Mouse (Mus musculus) gastrocnemius, postnatal 14 days (tissue): ENCODE data around the gene Isyna1. TPM values are rescaled to one million over a fixed set of nuclear protein-coding genes. Genes with fewer than 3 reads are reported as not detected.

ENCODE experiments used
- DNase-seq: peaks from one replicate; pipeline ENCODE4 v3.0.0; 2021; ENCODE audit warnings: mixed read lengths
- intact Hi-C: fragments of 180-260 bp; cut with DNase I; formaldehyde crosslinking; loops from one replicate; pipeline ENCODE4 v1.15.1; 2025; ENCODE audit warnings: low total_unique reads
- total RNA-seq, 2 experiments: library from RNA; stranded (reverse); gene quantifications; 2 replicates each; pipeline ENCODE4 v1.2.3; 2021

The Isyna1 gene
- total RNA-seq, 2 experiments from 2014 or later, result 18.7 to 24.7 TPM

DNA sequence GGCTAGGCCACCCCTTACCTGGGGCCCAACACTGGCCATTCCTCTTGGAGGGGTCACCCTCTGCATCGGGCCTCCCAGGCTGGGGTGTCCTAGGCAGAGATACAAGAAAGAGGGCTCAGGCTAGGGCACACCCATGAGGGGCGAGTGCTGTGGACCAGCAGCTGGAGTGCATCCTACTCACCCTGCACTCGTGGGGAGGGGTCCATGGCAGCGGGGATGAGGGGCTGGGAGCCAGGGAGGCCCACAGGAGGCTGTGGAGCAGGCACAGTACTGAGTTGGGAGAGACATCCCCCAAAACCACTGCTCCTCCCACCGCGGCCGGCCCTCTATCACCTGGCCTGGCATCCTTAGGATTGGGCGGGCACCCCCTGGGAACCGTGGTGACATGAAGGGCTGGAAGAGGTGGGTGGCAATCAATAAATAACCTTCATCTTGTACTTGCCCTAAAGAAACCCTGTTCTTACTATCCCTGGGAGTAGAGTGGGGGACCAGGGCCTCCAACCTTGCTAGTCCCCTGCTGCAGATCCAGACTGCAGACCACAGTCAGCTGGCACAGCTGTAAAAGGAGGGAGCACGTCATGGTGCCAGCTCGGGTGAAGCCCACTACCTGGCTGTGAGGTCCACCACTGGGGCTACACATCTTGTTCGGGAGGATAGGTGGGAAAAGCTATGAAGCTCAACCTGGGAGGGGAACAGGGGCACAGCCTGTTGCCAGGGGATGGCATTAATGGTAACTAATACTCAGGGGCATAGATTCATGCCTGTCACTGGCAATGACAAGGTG is 5.5 kb downstream of the Isyna1 start:
- intact Hi-C loops, result no loop called here
- DNase-seq, result no peak

DNA sequence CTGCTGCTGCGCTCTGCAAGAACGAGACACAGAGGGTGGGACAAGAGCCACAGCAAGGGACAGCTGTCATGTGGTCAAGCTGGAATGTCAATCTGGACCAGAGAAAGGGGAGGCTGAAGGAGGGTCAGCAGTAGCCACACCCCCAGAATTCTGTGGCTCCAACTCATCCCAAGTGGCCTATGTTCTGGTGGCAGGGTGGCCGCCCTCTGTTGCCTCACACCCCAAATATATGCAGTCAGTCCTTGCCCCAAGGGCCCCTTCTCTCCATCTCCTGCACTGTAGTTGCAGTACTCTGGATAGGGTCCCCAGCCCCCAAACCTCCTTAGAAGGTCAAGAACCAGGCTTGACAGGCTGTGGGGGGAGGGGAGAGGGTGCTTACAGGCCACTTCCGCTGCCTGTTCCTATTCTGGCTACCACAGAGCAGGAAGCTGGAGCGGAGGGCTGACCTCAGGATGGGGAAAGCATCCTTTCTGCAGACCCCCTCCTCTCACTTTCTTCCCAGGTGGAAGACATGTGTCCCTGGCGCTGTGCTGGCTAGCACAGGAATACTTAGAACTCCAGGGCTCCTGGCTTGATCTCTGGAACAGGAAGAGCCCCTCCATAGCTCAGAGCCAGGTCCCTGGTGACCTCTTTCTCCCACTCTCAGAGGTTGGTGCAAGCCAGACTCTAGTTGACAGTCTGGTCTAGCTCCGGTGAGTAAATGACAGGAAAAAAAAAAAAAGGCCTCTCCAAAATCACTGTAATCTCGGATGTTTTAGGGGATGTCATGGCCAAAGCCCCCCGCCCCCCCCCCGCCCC is 6.5 kb downstream of the Isyna1 start:
- DNase-seq, result no peak
- intact Hi-C loops, result no loop called here

DNA sequence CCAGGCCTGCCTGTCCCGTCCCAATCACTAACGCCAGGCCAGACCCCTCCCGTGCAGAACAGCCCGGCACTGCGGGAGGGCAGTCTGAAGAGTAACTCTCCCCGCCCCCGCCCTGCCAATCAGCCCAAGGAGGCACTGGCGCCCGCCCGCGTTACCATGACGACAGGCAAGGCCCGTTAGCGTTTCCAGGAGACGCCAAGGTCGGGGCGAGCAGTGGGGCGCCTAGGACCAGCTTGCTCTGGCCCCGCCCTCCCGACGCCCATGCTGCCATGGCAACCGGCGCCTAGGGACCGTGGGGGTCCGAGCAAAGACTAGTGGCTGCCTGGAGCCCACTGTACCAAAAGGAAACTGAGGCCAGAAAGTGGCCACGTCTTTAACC is 7.1 kb downstream of the Isyna1 start:
- DNase-seq, result peak; percentile 79
- intact Hi-C loops, result no loop called here

GRCm38 (mm10) chr8:70602139-70602811 is 8.1 kb downstream of the Isyna1 start:
- no peak for DNase-seq
- intact Hi-C loops, result no loop called here

DNA sequence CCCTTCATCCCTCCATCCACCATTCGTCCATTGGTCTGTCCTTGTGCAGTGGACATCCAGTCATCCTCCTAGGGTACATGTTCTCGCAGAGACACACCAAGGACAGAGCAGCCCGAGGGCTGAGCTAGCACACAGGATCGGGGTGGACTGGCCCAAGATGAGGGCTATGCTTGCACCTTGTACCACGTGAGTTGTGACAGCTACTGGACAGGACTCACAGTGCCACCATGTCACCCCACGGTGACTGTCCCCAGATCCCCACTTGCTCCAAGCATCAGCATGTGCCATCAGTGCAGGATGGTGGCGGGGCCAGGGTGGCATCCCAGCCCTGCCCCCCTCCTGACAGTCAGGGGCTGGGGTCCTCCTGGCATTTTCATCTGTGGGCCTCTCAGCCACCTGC is 10.4 kb downstream of the Isyna1 start:
- DNase-seq, result no peak

GRCm38 (mm10) chr8:70605871-70606779 is 12.0 kb downstream of the Isyna1 start:
- no peak for DNase-seq
- intact Hi-C loops, result no loop called here

More for the DNA sequence above, 10.4 kb downstream of the Isyna1 start:
- intact Hi-C loops, result no loop called here

DNA sequence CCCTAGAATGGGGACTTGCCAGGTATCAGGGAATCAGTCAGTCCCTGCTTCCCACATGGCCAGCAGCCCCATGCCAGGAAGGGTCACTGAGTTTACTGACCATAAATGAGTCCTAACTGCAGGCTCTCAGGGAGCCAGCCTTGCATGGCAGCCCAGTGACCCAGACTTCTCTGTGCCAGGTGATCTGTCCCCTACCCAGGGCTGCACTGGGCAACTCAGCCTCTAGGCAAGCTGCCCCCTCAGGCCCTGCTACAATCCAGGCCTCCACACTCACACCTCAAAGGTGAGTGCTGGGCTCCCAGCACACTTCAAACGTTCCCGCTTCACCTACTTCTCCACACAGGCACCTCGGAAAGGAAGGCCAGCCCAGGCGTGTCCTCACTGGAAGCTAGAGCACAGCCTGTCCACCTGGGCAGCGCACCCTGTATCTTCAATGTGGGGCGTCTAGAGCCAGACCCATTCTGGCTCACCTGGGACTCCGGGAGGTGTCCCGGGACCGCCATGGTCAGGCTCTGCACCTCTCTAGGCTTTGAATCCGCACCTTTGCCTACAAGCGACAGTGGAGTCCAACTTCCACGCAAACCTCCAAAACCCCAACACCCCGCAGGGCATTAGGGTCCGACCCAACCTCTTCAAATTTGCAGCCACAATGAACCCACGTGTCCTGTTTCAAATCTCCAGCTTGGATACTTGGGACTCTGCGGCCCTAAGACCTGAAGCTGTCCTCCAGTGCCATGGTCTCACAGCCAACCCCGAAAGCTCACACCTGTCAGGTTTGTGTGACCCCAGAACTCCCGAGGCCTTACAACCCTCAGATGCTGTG is 12.8 kb downstream of the Isyna1 start:
- intact Hi-C loops, result no loop called here
- no peak for DNase-seq

DNA sequence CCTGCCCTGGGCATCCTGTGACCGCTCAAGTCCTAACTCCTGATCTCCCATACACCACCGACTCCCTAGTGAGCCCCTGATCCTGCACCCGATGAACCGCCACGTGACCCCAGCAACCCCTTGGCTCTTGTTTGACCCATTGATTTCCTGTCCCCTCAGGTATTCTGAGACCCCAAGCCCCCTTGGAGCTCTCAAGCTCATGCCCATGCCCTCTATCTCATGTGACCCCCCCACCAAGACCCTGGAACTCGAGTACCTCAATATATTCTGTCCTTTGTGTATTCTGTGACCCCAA is 13.4 kb downstream of the Isyna1 start:
- intact Hi-C loops, result no loop called here
- DNase-seq, result no peak

DNA sequence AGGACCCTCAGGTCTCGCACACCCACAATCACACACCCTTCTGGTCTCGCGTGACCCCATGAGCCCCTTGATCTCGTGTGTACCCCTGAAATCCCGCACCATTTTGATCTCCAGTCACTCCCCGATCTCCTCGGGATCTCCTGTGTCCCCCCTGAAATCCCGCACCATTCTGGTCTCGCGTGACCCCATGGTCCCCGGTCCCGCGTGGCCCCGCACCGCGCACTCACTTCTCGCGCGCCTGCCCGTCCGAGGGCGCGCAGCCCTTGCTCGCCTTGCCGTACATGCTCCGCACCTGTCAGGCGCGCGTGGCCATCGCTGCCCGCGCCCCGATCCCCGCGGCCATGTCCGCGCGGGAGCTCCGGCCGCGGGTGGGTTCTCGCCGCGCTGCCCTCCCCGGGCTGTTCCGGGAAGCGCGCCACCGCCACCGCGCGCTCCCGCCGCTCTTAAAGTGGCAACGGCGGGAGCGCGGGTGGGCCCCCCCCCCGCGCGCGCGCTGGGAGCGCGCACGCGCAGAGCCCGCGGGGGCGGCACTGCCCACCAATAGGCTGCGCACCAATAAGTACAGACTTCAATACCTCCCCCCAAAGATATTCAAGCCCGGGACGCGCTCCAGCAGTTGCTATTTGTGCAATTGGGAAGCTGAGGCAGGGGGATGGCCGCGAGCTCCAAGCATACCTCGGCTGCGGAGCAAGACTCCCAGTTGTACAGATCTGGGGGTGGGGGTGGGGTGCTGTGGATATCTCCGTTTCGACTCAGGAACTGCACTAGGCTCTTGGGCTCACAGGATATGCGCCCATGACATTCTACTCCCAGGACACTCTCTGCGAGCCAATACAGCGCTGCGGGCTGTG is 13.9 kb downstream of the Isyna1 start:
- peak; percentile 50 for DNase-seq

DNA sequence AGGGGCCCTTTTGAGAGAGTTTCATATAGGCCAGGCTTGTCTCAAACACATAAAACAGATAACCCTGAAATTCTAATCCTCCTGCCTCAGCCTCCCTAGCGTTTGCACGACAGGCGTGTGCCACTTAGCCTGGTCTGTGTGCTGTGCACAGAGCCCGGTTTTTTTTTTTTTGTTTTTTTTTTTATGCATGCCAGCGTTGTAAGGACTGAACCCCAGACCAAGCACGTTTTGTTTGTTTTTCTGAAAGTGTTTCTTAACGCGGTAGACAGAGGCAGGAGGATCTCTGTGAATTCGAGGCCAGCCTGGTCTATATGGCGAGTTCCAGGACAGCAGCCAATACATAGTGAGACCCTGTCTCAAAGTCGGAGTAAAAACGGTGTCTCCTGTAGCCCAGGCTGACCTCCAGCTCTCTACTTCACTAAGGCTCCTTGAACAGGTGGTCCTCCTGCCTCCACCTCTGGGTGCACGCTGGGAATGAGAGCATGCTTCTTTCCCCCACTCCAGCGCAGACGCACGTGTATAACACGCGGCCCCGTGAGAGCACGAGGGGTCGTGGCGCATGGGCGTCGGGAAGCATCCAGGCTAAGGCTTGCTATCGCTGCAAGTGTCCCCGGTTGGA is 14.7 kb downstream of the Isyna1 start, which contains the start of gene Ssbp4:
TSS of gene Ssbp4 (minus strand) at position 124 of the 619 bp plus-strand sequence.
- DNase-seq, result no peak
- intact Hi-C loops, result no loop called here

More for the DNA sequence above, 13.9 kb downstream of the Isyna1 start:
- intact Hi-C loops, result no loop called here

DNA sequence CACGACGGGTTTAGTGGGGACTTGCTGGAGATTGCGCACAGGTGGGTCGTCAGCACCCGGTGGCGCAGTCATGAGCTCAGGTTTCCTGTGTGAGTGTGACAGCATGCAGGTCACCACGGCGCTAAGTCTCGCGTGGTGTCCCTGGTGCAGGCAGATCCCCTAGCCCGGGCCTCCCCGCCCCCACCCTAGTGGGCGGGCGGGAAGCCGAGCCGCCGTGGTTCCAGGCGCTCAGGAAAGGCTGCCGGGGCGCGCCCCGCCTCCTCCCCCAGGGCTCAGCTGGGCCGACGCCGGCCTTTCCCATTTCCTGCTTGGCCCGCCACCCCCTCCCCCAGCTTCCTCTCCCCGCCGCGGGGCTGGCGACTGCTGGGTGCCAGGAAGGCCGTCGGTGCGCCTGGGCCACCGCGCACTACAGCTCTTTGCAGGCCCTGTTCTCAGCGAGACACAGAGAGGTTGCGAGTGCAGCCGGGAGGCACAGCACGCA is 15.2 kb downstream of the Isyna1 start:
- DNase-seq, result peak; percentile 93
- intact Hi-C loops, result no loop called here

- intact Hi-C loops, result no loop called here
- DNase-seq, result peak; percentile 94
These were observed 15.9 kb downstream of the Isyna1 start for GRCm38 (mm10) chr8:70609849-70610795.

DNA sequence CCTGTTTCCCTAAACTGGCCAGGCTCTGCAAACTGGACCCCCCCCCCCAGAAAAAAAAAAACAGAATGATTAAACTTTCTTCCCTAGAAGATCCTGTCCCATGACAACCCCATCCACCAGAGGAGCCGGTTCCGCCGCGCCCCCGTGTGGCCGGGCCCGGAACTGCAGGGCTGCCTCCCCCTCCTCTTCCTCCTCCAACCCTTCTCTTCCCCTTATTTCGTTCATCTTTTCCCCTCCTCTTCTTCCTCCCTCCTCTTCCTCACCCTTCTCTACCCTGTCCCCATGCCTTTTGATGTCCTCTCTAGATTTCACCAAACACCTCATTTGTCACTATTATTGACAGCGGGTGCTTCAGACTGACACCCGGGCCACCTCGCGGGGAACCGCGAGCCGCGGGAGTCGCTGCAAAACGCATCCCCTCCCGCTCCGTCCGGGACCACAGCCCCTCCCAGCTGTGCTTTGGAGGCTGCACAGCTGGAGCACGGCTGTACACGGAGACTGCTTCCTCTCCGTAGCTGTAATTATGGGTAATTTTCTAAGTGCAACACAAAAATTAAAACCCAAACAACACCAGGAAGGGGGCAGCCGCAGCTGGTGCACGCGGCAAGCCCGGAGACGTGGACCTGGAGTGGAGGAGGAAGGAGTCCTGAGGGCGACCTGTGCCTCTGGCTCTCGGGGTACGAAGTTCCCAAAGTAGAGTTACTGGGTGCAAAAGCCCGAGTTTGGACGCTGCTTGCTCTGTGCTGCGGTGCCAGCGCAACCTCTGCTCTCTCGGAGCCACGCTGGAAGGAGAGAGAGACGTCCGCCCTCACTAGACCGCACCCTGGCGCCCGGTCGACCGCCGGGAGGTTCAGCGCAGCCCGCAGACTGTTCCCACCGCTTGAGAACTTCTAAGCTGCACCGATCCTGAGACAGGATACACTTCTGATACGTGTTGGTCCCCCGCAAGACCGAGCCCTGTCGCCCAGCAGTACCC is 16.9 kb downstream of the Isyna1 start:
- intact Hi-C loops, result no loop called here
- DNase-seq, result peak; percentile 92

DNA sequence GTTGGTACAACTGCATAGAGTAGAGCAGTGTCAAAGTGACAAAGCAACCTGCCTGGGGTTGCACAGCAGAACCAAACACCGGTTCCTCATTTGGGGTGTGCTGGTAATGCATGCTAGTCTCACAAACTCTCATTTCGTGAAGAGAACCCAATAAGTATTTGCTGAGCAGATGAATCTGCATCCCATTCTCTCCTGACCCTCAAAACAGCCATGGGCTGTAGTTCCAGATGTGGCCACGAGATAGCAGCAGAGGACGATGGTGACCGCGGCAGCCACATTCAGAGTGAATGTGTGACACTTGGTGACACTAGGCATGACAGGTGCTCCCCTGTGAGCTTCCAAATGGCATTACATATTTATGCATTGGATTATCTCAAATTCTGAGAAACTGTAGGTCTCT is 17.7 kb downstream of the Isyna1 start:
- DNase-seq, result peak; percentile 84
- intact Hi-C loops, result no loop called here

- intact Hi-C loops, result no loop called here
- DNase-seq, result no peak
These were observed 19.6 kb downstream of the Isyna1 start for GRCm38 (mm10) chr8:70613763-70614162.
